Mouse (Mus musculus) forebrain, embryonic 14.5 days (tissue): Measurements from ENCODE around the gene Gdpd5. TPM values are rescaled to one million over a fixed set of nuclear protein-coding genes. Genes with fewer than 3 reads are reported as not detected.

ENCODE experiments used
- ATAC-seq: fragments of 200-750 bp; cut with Nextera tagmentation; 2 replicates; pipeline ENCODE4 v1.8.0; 2017; ENCODE audit warnings: mild to moderate bottlenecking, moderate library complexity
- DNase-seq: peaks from one replicate; pipeline ENCODE4 v3.0.0-alpha.2; 2015; ENCODE audit warnings: low spot score
- H3K27ac ChIP-seq: fragments of 300-500 bp; sonication (generic); 2 replicates; pipeline ENCODE4 v1.5.1; 2014; ENCODE audit warnings: low read depth, mild to moderate bottlenecking, control low read depth, low read length, moderate library complexity
- H3K27me3 ChIP-seq: fragments of 300-500 bp; sonication (generic); replicated peaks from 2 replicates; pipeline ENCODE4 v1.6.1; 2014; ENCODE audit warnings: low read length, control low read depth, mixed read lengths; ENCODE audit not compliant: control insufficient read depth, insufficient read depth
- H3K36me3 ChIP-seq: fragments of 300-500 bp; sonication (generic); 2 replicates; pipeline ENCODE4 v1.6.1; 2014; ENCODE audit warnings: low read length, control low read depth; ENCODE audit not compliant: control insufficient read depth, insufficient read depth
- H3K4me1 ChIP-seq: fragments of 300-500 bp; sonication (generic); 2 replicates; pipeline ENCODE4 v1.6.1; 2014; ENCODE audit warnings: antibody characterized with exemption, low read length, control low read depth; ENCODE audit not compliant: control insufficient read depth, insufficient read depth
- H3K4me2 ChIP-seq: fragments of 300-500 bp; sonication (generic); 2 replicates; pipeline ENCODE4 v1.6.1; 2014; ENCODE audit warnings: mild to moderate bottlenecking, control low read depth, low read length
- H3K4me3 ChIP-seq: fragments of 300-500 bp; sonication (generic); 2 replicates; pipeline ENCODE4 v1.5.1; 2014; ENCODE audit warnings: low read depth, low read length, control low read depth
- H3K9ac ChIP-seq: fragments of 300-500 bp; sonication (generic); 2 replicates; pipeline ENCODE4 v1.6.1; 2014; ENCODE audit warnings: mild to moderate bottlenecking, low read length, control low read depth, moderate library complexity
- H3K9me3 ChIP-seq: fragments of 300-500 bp; sonication (generic); replicated peaks from 2 replicates; pipeline ENCODE4 v1.6.1; 2016; ENCODE audit warnings: low read length, control low read depth, mixed read lengths; ENCODE audit not compliant: control insufficient read depth
- WGBS: fragments of 180-500 bp; shearing (Covaris S2); extraction: QIAGEN DNeasy Blood & Tissue Kit; methylation state at CpG from one replicate; pipeline ENCODE4 v1.1.7; 2014; 5-methylcytosine and 5-hydroxymethylcytosine counted together
- polyA plus RNA-seq: library from polyadenylated mRNA; unstranded; fragments of >200 nt; fragmentation: Nextera tagmentation; extraction: Ambion mirVana; gene quantifications from 2 replicates; pipeline ENCODE4 v1.2.1, GENCODE M21; 2014

Gene Gdpd5
- polyA plus RNA-seq, 1 experiment from 2014 or later = 26.8 TPM

DNA sequence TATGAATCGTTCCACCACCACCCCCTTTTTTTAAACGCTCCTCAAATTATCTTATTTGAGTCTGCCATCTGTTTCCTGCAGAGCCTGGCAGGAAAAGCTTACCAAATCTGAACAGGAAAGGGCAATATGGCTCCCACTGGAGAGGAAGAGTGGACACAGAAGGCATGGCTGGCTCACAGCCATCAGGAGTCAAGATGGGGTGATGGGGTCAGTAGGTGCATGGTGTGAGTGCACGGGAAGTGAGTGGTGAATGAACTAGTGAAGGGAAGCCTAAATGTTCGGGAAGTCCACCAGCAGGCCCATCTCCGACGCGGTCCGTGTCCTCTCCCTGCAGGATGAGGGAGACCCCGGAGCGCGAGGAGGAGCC lies 86.7 kb downstream of the Gdpd5 start:
- Histone ChIP-seq H3K27me3 (no peaks in the 10 kb centered on the region), H3K4me2 (peak overlapping the region; percentile 74), H3K27ac (peak overlapping the region; percentile 89), H3K9ac (peak overlapping the region; percentile 72), H3K9me3 (no peaks in the 10 kb centered on the region), H3K36me3 (peaks cover 8% of the 10 kb centered on the region), H3K4me1 (peaks cover 25% of the 10 kb centered on the region), H3K4me3 (peak overlapping the region; percentile 44)
- 24% methylated on average over 11 of the region's 11 CpGs for WGBS
- DNase-seq = peak; percentile 54
- no peak for ATAC-seq

DNA sequence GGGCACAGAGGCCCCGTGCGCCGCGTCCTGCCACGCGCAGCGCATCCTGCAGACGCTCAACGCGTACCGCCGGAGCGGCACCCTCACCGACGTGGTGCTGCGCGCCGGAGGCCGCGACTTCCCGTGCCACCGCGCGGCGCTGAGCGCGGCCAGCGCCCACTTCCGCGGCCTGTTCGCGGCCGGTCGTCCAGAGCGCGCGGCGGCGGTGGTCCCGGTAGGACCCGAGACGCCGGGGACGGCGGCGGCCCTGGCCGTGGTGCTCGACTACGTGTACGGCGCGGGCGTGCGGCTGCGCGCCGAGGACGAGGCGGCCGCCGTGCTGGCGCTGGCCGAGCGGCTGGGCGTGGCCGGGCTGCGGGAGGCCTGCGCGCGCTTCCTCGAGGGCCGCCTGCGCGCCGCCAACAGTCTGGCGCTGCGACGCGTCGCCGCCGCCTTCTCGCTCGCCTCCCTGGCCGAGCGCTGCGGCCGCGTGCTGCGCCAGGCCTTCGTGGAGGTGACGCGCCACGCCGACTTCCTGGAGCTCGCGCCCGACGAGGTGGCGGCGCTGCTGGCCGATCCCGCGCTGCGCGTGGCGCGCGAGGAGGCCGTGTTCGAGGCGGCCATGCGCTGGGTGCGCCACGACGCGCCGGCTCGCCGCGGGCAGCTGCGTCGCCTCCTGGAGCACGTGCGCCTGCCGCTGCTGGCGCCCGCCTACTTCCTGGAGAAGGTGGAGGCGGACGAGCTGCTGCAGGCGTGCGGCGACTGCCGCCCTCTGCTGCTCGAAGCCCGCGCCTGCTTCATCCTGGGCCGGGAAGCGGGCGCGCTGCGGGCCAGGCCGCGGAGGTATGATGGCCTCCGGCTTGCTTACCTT lies 87.3 kb downstream of the Gdpd5 start:
- H3K36me3 ChIP-seq = peaks cover 14% of the 10 kb centered on the region
- H3K27ac ChIP-seq = peak overlapping the region; percentile 89
- ATAC-seq = peak; percentile 86
- H3K27me3 ChIP-seq = no peaks in the 10 kb centered on the region
- peaks cover 25% of the 10 kb centered on the region for H3K4me1 ChIP-seq
- WGBS = 2% methylated on average over 94 of the region's 145 CpGs
- peak; percentile 90 for DNase-seq
- no peaks in the 10 kb centered on the region for H3K9me3 ChIP-seq
- peak overlapping the region; percentile 44 for H3K4me3 ChIP-seq
- peak overlapping the region; percentile 72 for H3K9ac ChIP-seq
- H3K4me2 ChIP-seq = peak overlapping the region; percentile 74

- H3K4me2 ChIP-seq = no peak overlapping the region
- no peak overlapping the region for H3K27ac ChIP-seq
- DNase-seq = no peak
- no peak for ATAC-seq
- peaks cover 25% of the 10 kb centered on the region for H3K4me1 ChIP-seq
- no peak overlapping the region for H3K9ac ChIP-seq
- 83% methylated on average over 17 of the region's 17 CpGs for WGBS
- H3K4me3 ChIP-seq = no peak overlapping the region
- no peaks in the 10 kb centered on the region for H3K9me3 ChIP-seq
- peaks cover 25% of the 10 kb centered on the region for H3K36me3 ChIP-seq
- no peaks in the 10 kb centered on the region for H3K27me3 ChIP-seq
Observed at GRCm38 (mm10) chr7:99469680-99470405, 88.6 kb downstream of the Gdpd5 start.

DNA sequence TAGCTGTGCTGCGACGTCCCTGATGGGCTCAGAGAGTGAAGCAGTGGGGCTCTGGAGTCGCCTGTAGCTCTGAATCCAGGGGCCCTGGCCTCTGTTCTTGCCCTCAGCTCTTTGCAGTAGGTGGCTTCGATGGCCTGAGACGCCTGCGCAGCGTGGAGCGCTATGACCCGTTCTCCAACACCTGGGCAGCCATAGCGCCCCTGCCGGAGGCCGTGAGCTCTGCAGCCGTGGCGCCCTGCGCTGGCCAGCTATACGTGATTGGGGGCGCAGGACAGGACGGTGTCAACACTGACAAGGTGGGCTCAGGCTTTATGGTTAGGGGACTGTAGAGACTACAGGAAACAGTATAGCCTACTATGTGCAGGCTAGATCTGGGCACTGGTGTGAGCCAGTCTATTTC lies 90.4 kb downstream of the Gdpd5 start:
- WGBS = 58% methylated on average over 18 of the region's 18 CpGs
- no peak for ATAC-seq

DNA sequence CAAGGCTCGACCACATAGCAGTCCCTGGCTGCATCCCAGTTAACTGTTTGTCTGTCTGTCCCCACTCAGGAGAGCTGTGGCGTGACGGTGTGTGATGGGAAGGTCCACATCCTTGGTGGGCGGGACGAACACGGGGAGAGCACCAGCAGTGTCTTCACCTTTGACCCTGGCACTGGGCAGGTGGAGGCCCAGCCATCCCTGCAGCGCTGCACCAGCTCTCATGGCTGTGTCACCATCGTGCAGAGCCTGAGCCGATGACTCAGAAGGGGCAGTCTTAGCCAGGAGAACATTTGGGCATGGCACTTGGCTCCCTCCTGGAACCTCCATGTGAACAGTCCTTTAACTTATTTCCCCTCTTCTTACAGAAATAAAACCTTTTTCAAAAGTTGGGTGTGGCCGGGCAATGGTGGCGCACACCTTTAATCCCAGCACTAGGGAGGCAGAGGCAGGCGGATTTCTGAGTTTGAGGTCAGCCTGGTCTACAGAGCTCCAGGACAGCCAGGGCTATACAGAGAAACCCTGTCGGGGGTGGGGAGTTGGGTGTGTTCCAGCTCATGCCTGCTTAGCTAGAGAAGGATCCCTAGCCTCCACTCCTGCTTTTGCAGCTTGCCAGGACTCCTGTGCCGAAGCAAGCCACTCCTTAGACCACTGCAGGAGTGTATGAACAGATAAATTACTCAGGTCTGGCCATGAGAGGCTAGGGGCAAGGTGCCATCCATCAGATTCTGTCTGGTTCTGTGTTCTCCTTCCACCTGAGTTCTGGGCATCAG lies 92.6 kb downstream of the Gdpd5 start:
- Histone ChIP-seq H3K9ac (no peak overlapping the region), H3K4me3 (no peak overlapping the region), H3K4me1 (peaks cover 5% of the 10 kb centered on the region), H3K4me2 (no peak overlapping the region), H3K27me3 (no peaks in the 10 kb centered on the region), H3K9me3 (no peaks in the 10 kb centered on the region), H3K27ac (no peak overlapping the region), H3K36me3 (peaks cover 54% of the 10 kb centered on the region)
- DNase-seq = no peak
- no peak for ATAC-seq
- WGBS = 88% methylated on average over 14 of the region's 14 CpGs

More for the DNA sequence above, 90.4 kb downstream of the Gdpd5 start:
- H3K9ac ChIP-seq = no peak overlapping the region
- no peak overlapping the region for H3K4me3 ChIP-seq
- H3K27ac ChIP-seq = no peak overlapping the region
- no peaks in the 10 kb centered on the region for H3K9me3 ChIP-seq
- peaks cover 16% of the 10 kb centered on the region for H3K4me1 ChIP-seq
- H3K27me3 ChIP-seq = no peaks in the 10 kb centered on the region
- DNase-seq = no peak
- no peak overlapping the region for H3K4me2 ChIP-seq
- peaks cover 31% of the 10 kb centered on the region for H3K36me3 ChIP-seq

GRCm38 (mm10) chr7:99474836-99475561 lies 93.8 kb downstream of the Gdpd5 start:
- 65% methylated on average over 12 of the region's 12 CpGs for WGBS

GRCm38 (mm10) chr7:99475562-99475911 lies 94.3 kb downstream of the Gdpd5 start:
- ATAC-seq = no peak
- Histone ChIP-seq H3K4me1 (no peaks in the 10 kb centered on the region), H3K4me2 (no peak overlapping the region), H3K4me3 (no peak overlapping the region), H3K27ac (no peak overlapping the region), H3K27me3 (no peaks in the 10 kb centered on the region), H3K36me3 (peaks cover 71% of the 10 kb centered on the region), H3K9ac (no peak overlapping the region), H3K9me3 (no peaks in the 10 kb centered on the region)
- WGBS = 89% methylated on average over 2 of the region's 2 CpGs
- DNase-seq = no peak

More at GRCm38 (mm10) chr7:99474836-99475561, 93.8 kb downstream of the Gdpd5 start:
- Histone ChIP-seq H3K4me2 (no peak overlapping the region), H3K36me3 (peaks cover 65% of the 10 kb centered on the region), H3K9me3 (no peaks in the 10 kb centered on the region), H3K9ac (no peak overlapping the region), H3K27ac (peak overlapping the region; percentile 52), H3K27me3 (no peaks in the 10 kb centered on the region), H3K4me3 (no peak overlapping the region), H3K4me1 (no peaks in the 10 kb centered on the region)
- ATAC-seq = peak; percentile 47; the same call in 1 of the 2 replicates
- DNase-seq = no peak

GRCm38 (mm10) chr7:99476558-99477114 lies 95.4 kb downstream of the Gdpd5 start:
- Histone ChIP-seq H3K4me2 (no peak overlapping the region), H3K27ac (no peak overlapping the region), H3K4me3 (no peak overlapping the region), H3K9me3 (no peaks in the 10 kb centered on the region), H3K36me3 (peaks cover 82% of the 10 kb centered on the region), H3K9ac (no peak overlapping the region), H3K4me1 (peaks cover 6% of the 10 kb centered on the region), H3K27me3 (no peaks in the 10 kb centered on the region)
- DNase-seq (no peak), ATAC-seq (no peak)
- 61% methylated on average over 3 of the region's 3 CpGs for WGBS
